Mouse (Mus musculus): Measurements from ENCODE around the gene Tac2. TPM values are rescaled to one million over a fixed set of nuclear protein-coding genes. Genes with fewer than 3 reads are reported as not detected.
A peak's percentile ranks its signal among the peaks of the same experiment; 100 is the strongest.

Gene Tac2
- total and polyA plus RNA-seq, 3 experiments: 0.32 TPM; not detected in 2

- TF ChIP-seq MYC (IDR thresholded peaks at IDR 0.05; ENCODE audit: low read depth, low read length): peak; percentile 96
- peak in 1 of 2 experiments; percentile 17; a peak in 1 of 4 replicates for TF ChIP-seq POLR2A (IDR thresholded peaks at IDR 0.05; ENCODE audit: control insufficient read depth in 1 of 2, insufficient read depth in 1 of 2, low read depth in 1 of 2, low read length in 2 of 2, poor library complexity in 1 of 2)
- no peak for TF ChIP-seq ZC3H11A (IDR thresholded peaks at IDR 0.05; ENCODE audit: low read depth, low read length)
- TF ChIP-seq ZNF384 (IDR thresholded peaks at IDR 0.05; ENCODE audit: low read depth, low read length): no peak
- peak; percentile 82 to 83 for TF ChIP-seq EP300 (IDR thresholded peaks at IDR 0.05; ENCODE audit: low read depth in 1 of 2, low read length in 2 of 2)
- TF ChIP-seq USF2 (IDR thresholded peaks at IDR 0.05; ENCODE audit: borderline replicate concordance in 1 of 2, insufficient read depth in 1 of 2, low read depth in 1 of 2, low read length in 2 of 2): no peak
- peak; percentile 65; the same call in 1 of the 2 replicates for TF ChIP-seq HCFC1 (IDR thresholded peaks at IDR 0.05; ENCODE audit: low read depth, low read length)
- no peak for TF ChIP-seq MEF2A (IDR thresholded peaks at IDR 0.05; ENCODE audit: extremely low read depth, insufficient replicate concordance, low read depth, low read length, poor library complexity, severe bottlenecking)
- peak; percentile 67 for TF ChIP-seq TCF12 (IDR thresholded peaks at IDR 0.05; ENCODE audit: low read depth, low read length)
- TF ChIP-seq MAFK (IDR thresholded peaks at IDR 0.05; ENCODE audit: borderline replicate concordance, low read depth, low read length): no peak
- peak; percentile 35; the same call in 1 of the 2 replicates for TF ChIP-seq MAZ (IDR thresholded peaks at IDR 0.05; ENCODE audit: low read depth, low read length)
- no peak for TF ChIP-seq CTCF (IDR thresholded peaks at IDR 0.05 in 2 of 3, conservative IDR thresholded peaks at IDR 0.05 in 1 of 3; ENCODE audit: control insufficient read depth in 1 of 3, insufficient read depth in 1 of 3, low read depth in 2 of 3, low read length in 3 of 3, poor library complexity in 1 of 3, severe bottlenecking in 1 of 3)
- peak; percentile 84 for TF ChIP-seq BHLHE40 (IDR thresholded peaks at IDR 0.05; ENCODE audit: borderline replicate concordance, low read depth, low read length)
- TF ChIP-seq POLR2AphosphoS5 (IDR thresholded peaks at IDR 0.05; ENCODE audit: borderline replicate concordance, low read depth, low read length): no peak
- TF ChIP-seq ELF1 (IDR thresholded peaks at IDR 0.05; ENCODE audit: low read depth, low read length): peak; percentile 76; the same call in 1 of the 2 replicates
- no peak for TF ChIP-seq GABPA (IDR thresholded peaks at IDR 0.05; ENCODE audit: low read depth, low read length)
- 0 out of 2 replicates have a peak, but pooled peaks have one; percentile 39 for TF ChIP-seq NELFE (IDR thresholded peaks at IDR 0.05; ENCODE audit: low read depth, low read length)
Observed at GRCm38 (mm10) chr10:127736916-127737315, 12.6 kb downstream of the Tac2 start (continued).

- H3K27ac ChIP-seq (ENCODE audit: control insufficient read depth, low read depth, low read length): peak overlapping the region; percentile 89
- peaks cover 0 to 23% of the 10 kb centered on the region in 2 experiments; a peak in 2 of 4 replicates for H3K36me3 ChIP-seq (ENCODE audit: control insufficient read depth in 1 of 2, insufficient read depth in 2 of 2, low read length in 2 of 2)
- H3K4me1 ChIP-seq (ENCODE audit: control insufficient read depth in 1 of 2, insufficient read depth in 2 of 2, low read length in 2 of 2): peaks cover 5 to 23% of the 10 kb centered on the region in 2 experiments; a peak in 3 of 4 replicates
- H3K4me3 ChIP-seq (ENCODE audit: control insufficient read depth in 1 of 2, insufficient read depth in 1 of 2, low read depth in 2 of 2, low read length in 2 of 2): peak overlapping the region; percentile 32
- no peaks in the 10 kb centered on the region for H3K9me3 ChIP-seq (replicated peaks; ENCODE audit: insufficient read depth, low read length)
- peaks cover 9% of the 10 kb centered on the region for H3K79me2 ChIP-seq (ENCODE audit: control insufficient read depth, insufficient read depth, low read length, poor library complexity)
- no peaks in the 10 kb centered on the region for H3K27me3 ChIP-seq (ENCODE audit: control insufficient read depth in 1 of 2, insufficient read depth in 2 of 2, low read length in 2 of 2)
- no peak for TF ChIP-seq JUND (IDR thresholded peaks at IDR 0.05; ENCODE audit: low read depth, low read length)
- H3K9ac ChIP-seq (ENCODE audit: control insufficient read depth, low read depth, low read length, poor library complexity, severe bottlenecking): peak overlapping the region; percentile 49
- peak; percentile 54 for DNase-seq (ENCODE audit: low read depth, low spot score)
Observed at GRCm38 (mm10) chr10:127737552-127737951, 13.3 kb downstream of the Tac2 start.
